Mouse (Mus musculus): Measurements from ENCODE around the gene Rnf114.

DNA sequence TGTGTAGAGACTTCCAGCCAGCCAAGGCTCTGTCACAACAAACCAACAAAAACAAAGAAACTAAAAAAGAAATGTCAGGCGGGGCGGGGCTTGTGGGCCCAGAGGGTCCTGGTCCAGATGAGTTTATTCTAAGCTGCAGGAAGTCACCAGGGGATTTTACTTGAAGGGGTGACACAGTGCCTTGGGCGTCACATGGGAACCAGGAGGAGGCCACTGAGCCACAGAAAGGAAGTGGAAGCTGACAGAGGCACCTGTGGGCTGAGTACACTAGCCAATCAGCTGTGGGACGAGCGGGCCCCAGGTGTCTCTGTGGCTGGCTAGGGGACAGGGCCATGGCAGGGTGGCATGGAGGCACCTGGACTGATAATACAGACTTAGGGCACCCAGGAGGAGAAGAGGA is 63.3 kb downstream of the Rnf114 start:
- TF ChIP-seq EP300 (IDR thresholded peaks at IDR 0.05; ENCODE audit: low read length) (peak; percentile 46; the same call in 1 of the 2 replicates), CHD1 (IDR thresholded peaks at IDR 0.05; ENCODE audit: low read depth, low read length) (no peak), ZC3H11A (IDR thresholded peaks at IDR 0.05; ENCODE audit: low read depth, low read length) (no peak), CTCF (conservative IDR thresholded peaks at IDR 0.05 in 1 of 2, IDR thresholded peaks at IDR 0.05 in 1 of 2; ENCODE audit: low read depth in 2 of 2, low read length in 2 of 2) (no peak), POLR2A (IDR thresholded peaks at IDR 0.05; ENCODE audit: low read depth, low read length) (no peak), CHD2 (IDR thresholded peaks at IDR 0.05; ENCODE audit: low read length) (no peak), RCOR1 (conservative IDR thresholded peaks at IDR 0.05; ENCODE audit: low read depth, low read length) (no peak), GABPA (IDR thresholded peaks at IDR 0.05; ENCODE audit: insufficient replicate concordance, low read depth, low read length) (no peak)
